In genomic region chrX:102071517-102071916, GRCm38 (mm10) we compare ENCODE assay signal across 8 mouse cellular contexts. TPM values are rescaled to one million over a fixed set of nuclear protein-coding genes. Genes with fewer than 3 reads are reported as not detected.
A peak's percentile ranks its signal among the peaks of the same experiment; 100 is the strongest.
DNase-seq lines count a peak whose midpoint lies in the region; ATAC-seq and TF ChIP-seq lines count a peak whose summit lies in the region.

No protein-coding gene starts in this region.

- 0 out of 2 replicates have a peak, but pooled peaks cover 2% of the 10 kb centered on the region for H3K4me1 ChIP-seq in heart, embryonic 11.5 days (ENCODE audit: control insufficient read depth, insufficient read depth, low read length)
- peaks cover 7% of the 10 kb centered on the region; the same call in 1 of the 2 replicates for H3K4me1 ChIP-seq in thymus, adult 2 months (replicated peaks; ENCODE audit: control insufficient read depth, insufficient read depth, low read length)
- H3K4me1 ChIP-seq in liver, embryonic 13.5 days (replicated peaks) = no peaks in the 10 kb centered on the region
- no peaks in the 10 kb centered on the region for H3K4me1 ChIP-seq in stomach, postnatal 0 days (replicated peaks; ENCODE audit: control insufficient read depth, insufficient read depth)

- TF ChIP-seq CTCF in thymus, adult 2 months (IDR thresholded peaks at IDR 0.05; ENCODE audit: borderline replicate concordance, control insufficient read depth, extremely low read depth, insufficient read depth, low read length, poor library complexity) = no peak
- no peak for TF ChIP-seq CTCF in stomach, postnatal 0 days (IDR thresholded peaks at IDR 0.05; ENCODE audit: low read depth)

- H3K27ac ChIP-seq in heart, embryonic 11.5 days (ENCODE audit: low read depth, low read length) = peak overlapping the region; percentile 74; the same call in 1 of the 2 replicates
- H3K27ac ChIP-seq in thymus, adult 2 months (ENCODE audit: control insufficient read depth, insufficient read depth, low read length) = no peak overlapping the region
- H3K27ac ChIP-seq in liver, embryonic 13.5 days = no peak overlapping the region
- no peak overlapping the region for H3K27ac ChIP-seq in stomach, postnatal 0 days (replicated peaks)

- ATAC-seq in heart, embryonic 11.5 days (replicated peaks; ENCODE audit: insufficient number of reproducible peaks, low FRiP score, low TSS enrichment) = no peak
- ATAC-seq in liver, embryonic 13.5 days (ENCODE audit: low read depth) = no peak
- ATAC-seq in stomach, postnatal 0 days (ENCODE audit: low FRiP score, low TSS enrichment) = no peak; the same call in 1 of the 2 replicates
- ATAC-seq in frontal cortex, adult (ENCODE audit: low TSS enrichment) = no peak

- no peak for DNase-seq in heart, postnatal 25 days (ENCODE audit: low spot score)
- DNase-seq in thymus, adult 2 months = no peak
- no peak for DNase-seq in thymus, postnatal 25 days
- no peak for DNase-seq in liver, embryonic 13.5 days
- no peak for DNase-seq in stomach, postnatal 0 days (ENCODE audit: low spot score)
- DNase-seq in urinary bladder, postnatal 4 days (ENCODE audit: low spot score in 2 of 2) = no peak

- peaks cover 6% of the 10 kb centered on the region; the same call in 1 of the 2 replicates for H3K27me3 ChIP-seq in heart, embryonic 11.5 days (ENCODE audit: control insufficient read depth, insufficient read depth, low read length)
- no peaks in the 10 kb centered on the region for H3K27me3 ChIP-seq in thymus, adult 2 months (ENCODE audit: control insufficient read depth, insufficient read depth, low read length)
- H3K27me3 ChIP-seq in liver, embryonic 13.5 days = peaks cover 49% of the 10 kb centered on the region
- H3K27me3 ChIP-seq in stomach, postnatal 0 days (ENCODE audit: control insufficient read depth, insufficient read depth, low read length) = no peaks in the 10 kb centered on the region

- intact Hi-C loops in heart, postnatal 25 days (cut with DNase I) = loop anchor here (5.0 kb wide), 1 partner anchor 46 kb away; the partner anchor contains the start of gene Pin4

- H3K4me3 ChIP-seq in heart, embryonic 11.5 days (ENCODE audit: low read depth, low read length) = peak overlapping the region; percentile 46
- 0 out of 2 replicates have a peak overlapping the region, but pooled peaks have one; percentile 54 for H3K4me3 ChIP-seq in thymus, adult 2 months (ENCODE audit: control insufficient read depth, insufficient read depth, low read length)
- H3K4me3 ChIP-seq in liver, embryonic 13.5 days (replicated peaks) = peak overlapping the region; percentile 46; the same call in 1 of the 2 replicates
- peak overlapping the region; percentile 41; the same call in 1 of the 2 replicates for H3K4me3 ChIP-seq in stomach, postnatal 0 days (ENCODE audit: low read depth, low read length)

- 34% methylated on average over 2 of the region's 2 CpGs for WGBS in heart, embryonic 11.5 days (ENCODE audit: insufficient replicate concordance)
- 36% methylated on average over 2 of the region's 2 CpGs for WGBS in thymus, adult 2 months
- WGBS in liver, embryonic 13.5 days (ENCODE audit: insufficient replicate concordance) = 37% methylated on average over 2 of the region's 2 CpGs
- 21% methylated on average over 2 of the region's 2 CpGs for WGBS in stomach, postnatal 0 days

- H3K4me2 ChIP-seq in heart, embryonic 11.5 days = peak overlapping the region; percentile 74
- peak overlapping the region; percentile 63 for H3K4me2 ChIP-seq in liver, embryonic 13.5 days
- peak overlapping the region; percentile 69 for H3K4me2 ChIP-seq in stomach, postnatal 0 days (replicated peaks; ENCODE audit: low read depth)

- H3K9ac ChIP-seq in heart, embryonic 11.5 days (ENCODE audit: low read depth, low read length) = no peak overlapping the region
- H3K9ac ChIP-seq in liver, embryonic 13.5 days = no peak overlapping the region
- H3K9ac ChIP-seq in stomach, postnatal 0 days (ENCODE audit: low read length) = no peak overlapping the region

- peaks cover 3% of the 10 kb centered on the region; the same call in 1 of the 2 replicates for H3K36me3 ChIP-seq in heart, embryonic 11.5 days (ENCODE audit: control insufficient read depth, insufficient read depth, low read length)
- H3K36me3 ChIP-seq in thymus, adult 2 months (ENCODE audit: control insufficient read depth, insufficient read depth, low read length) = no peaks in the 10 kb centered on the region
- no peaks in the 10 kb centered on the region for H3K36me3 ChIP-seq in liver, embryonic 13.5 days
- H3K36me3 ChIP-seq in stomach, postnatal 0 days (ENCODE audit: control insufficient read depth, insufficient read depth, low read length) = no peaks in the 10 kb centered on the region

- no peaks in the 10 kb centered on the region for H3K9me3 ChIP-seq in heart, embryonic 11.5 days (replicated peaks; ENCODE audit: control insufficient read depth, low read length)
- no peaks in the 10 kb centered on the region for H3K9me3 ChIP-seq in liver, embryonic 13.5 days (replicated peaks)
- no peaks in the 10 kb centered on the region for H3K9me3 ChIP-seq in stomach, postnatal 0 days (ENCODE audit: control insufficient read depth, low read length)

- no peak for TF ChIP-seq EP300 in stomach, postnatal 0 days (optimal IDR thresholded peaks at IDR 0.05)

- no peak for TF ChIP-seq POLR2A in thymus, adult 2 months (IDR thresholded peaks at IDR 0.05; ENCODE audit: control insufficient read depth, extremely low read depth, insufficient read depth, low read length, poor library complexity)

RNA-seq across cellular contexts. Expression of gene Rtl5, which starts 0.4 kb away (rescaled TPM):
- polyA plus RNA-seq in heart, embryonic 11.5 days (2014; fragmentation: Nextera tagmentation; extraction: Ambion mirVana) = 0.52 and 0.92 TPM in 2 replicates
- total RNA-seq in heart, postnatal 25 days (2021) = 1 to 10 TPM; 1.4 to 1.8 TPM
- 2.7 and 4.0 TPM in 2 replicates for polyA plus RNA-seq in thymus, adult 2 months (2012; rRNA removed)
- 0.15 and 0.25 TPM in 2 replicates for polyA plus RNA-seq in liver, embryonic 13.5 days (2015; fragmentation: Nextera tagmentation; extraction: Ambion mirVana)
- polyA plus RNA-seq in stomach, postnatal 0 days (2015; fragmentation: Nextera tagmentation; extraction: Ambion mirVana) = 0.56 and 0.64 TPM in 2 replicates

RNA-seq across cellular contexts. Expression of gene Pin4, which starts 47.7 kb away (rescaled TPM):
- polyA plus RNA-seq in heart, embryonic 11.5 days (2014; fragmentation: Nextera tagmentation; extraction: Ambion mirVana) = 50.9 and 54.2 TPM in 2 replicates
- total RNA-seq in heart, postnatal 25 days (2021) = 10 to 100 TPM; 17.5 to 20.2 TPM
- 1.6 and 2.1 TPM in 2 replicates for polyA plus RNA-seq in thymus, adult 2 months (2012; rRNA removed)
- polyA plus RNA-seq in liver, embryonic 13.5 days (2015; fragmentation: Nextera tagmentation; extraction: Ambion mirVana) = 51.4 and 58.1 TPM in 2 replicates
- polyA plus RNA-seq in stomach, postnatal 0 days (2015; fragmentation: Nextera tagmentation; extraction: Ambion mirVana) = 48.2 and 61.7 TPM in 2 replicates

Comparison
In these comparisons a context has a peak if more than half of its experiments do, and no peak if none do; other contexts are left out.
1. RNA of gene Pin4, which starts 47.7 kb away (polyA plus RNA-seq): 48.2 to 61.7 TPM in stomach, postnatal 0 days, 50.9 to 54.2 TPM in heart, embryonic 11.5 days and 51.4 to 58.1 TPM in liver, embryonic 13.5 days; 1.6 to 2.1 TPM in thymus, adult 2 months; every median in the first group is over 10 times any median in the second.
2. Peak in every context shown above with its lines, with median percentiles within 50 percentile points of each other: H3K4me2 ChIP-seq and H3K4me3 ChIP-seq.